Mouse (Mus musculus) limb, embryonic 13.5 days (tissue): ENCODE measurements around the gene Tcl1b2. TPM values are rescaled to one million over a fixed set of nuclear protein-coding genes. Genes with fewer than 3 reads are reported as not detected.
"Not testable (repeated sequence)": the region's sequence is repeated elsewhere in the genome, so short reads cannot be mapped to it uniquely, and the experiment has no call there.

Experiments used
- ATAC-seq: fragments of 200-750 bp; cut with Nextera tagmentation; 2 replicates; pipeline ENCODE4 v1.8.0; 2017; ENCODE audit warnings: low read depth, moderate number of reproducible peaks, moderate TSS enrichment; ENCODE audit not compliant: low FRiP score
- H3K27ac ChIP-seq: fragments of 300-500 bp; sonication (generic); 2 replicates; pipeline ENCODE4 v1.5.1; 2015; ENCODE audit warnings: inconsistent platforms, mild to moderate bottlenecking, moderate library complexity
- H3K27me3 ChIP-seq: fragments of 300-500 bp; sonication (generic); 2 replicates; pipeline ENCODE4 v1.6.1; 2015; ENCODE audit warnings: mild to moderate bottlenecking, inconsistent platforms
- H3K36me3 ChIP-seq: fragments of 300-500 bp; sonication (generic); 2 replicates; pipeline ENCODE4 v1.6.1; 2015; ENCODE audit warnings: inconsistent platforms, mild to moderate bottlenecking, moderate library complexity
- H3K4me1 ChIP-seq: fragments of 300-500 bp; sonication (generic); 2 replicates; pipeline ENCODE4 v1.6.1; 2015; ENCODE audit warnings: inconsistent platforms
- H3K4me2 ChIP-seq: fragments of 300-500 bp; sonication (generic); replicated peaks from 2 replicates; pipeline ENCODE4 v1.6.1; 2015; ENCODE audit warnings: inconsistent platforms, mild to moderate bottlenecking, moderate library complexity
- H3K4me3 ChIP-seq: fragments of 300-500 bp; sonication (generic); 2 replicates; pipeline ENCODE4 v1.5.1; 2015; ENCODE audit warnings: moderate library complexity, mild to moderate bottlenecking, inconsistent platforms
- H3K9ac ChIP-seq: fragments of 300-500 bp; sonication (generic); 2 replicates; pipeline ENCODE4 v1.6.1; 2015; ENCODE audit warnings: mild to moderate bottlenecking, inconsistent platforms
- H3K9me3 ChIP-seq: fragments of 300-500 bp; sonication (generic); 2 replicates; pipeline ENCODE4 v1.6.1; 2016; ENCODE audit warnings: inconsistent platforms
- WGBS: fragments of 180-500 bp; shearing (Covaris S2); methylation state at CpG from one replicate; pipeline ENCODE4 v1.1.7; 2015; 5-methylcytosine and 5-hydroxymethylcytosine counted together
- polyA plus RNA-seq: library from polyadenylated mRNA; unstranded; fragments of >200 nt; fragmentation: Nextera tagmentation; extraction: Ambion mirVana; gene quantifications from 2 replicates; pipeline ENCODE4 v1.2.1, GENCODE M21; 2015

Gene Tcl1b2
- polyA plus RNA-seq, 1 experiment from 2014 or later = not detected

DNA sequence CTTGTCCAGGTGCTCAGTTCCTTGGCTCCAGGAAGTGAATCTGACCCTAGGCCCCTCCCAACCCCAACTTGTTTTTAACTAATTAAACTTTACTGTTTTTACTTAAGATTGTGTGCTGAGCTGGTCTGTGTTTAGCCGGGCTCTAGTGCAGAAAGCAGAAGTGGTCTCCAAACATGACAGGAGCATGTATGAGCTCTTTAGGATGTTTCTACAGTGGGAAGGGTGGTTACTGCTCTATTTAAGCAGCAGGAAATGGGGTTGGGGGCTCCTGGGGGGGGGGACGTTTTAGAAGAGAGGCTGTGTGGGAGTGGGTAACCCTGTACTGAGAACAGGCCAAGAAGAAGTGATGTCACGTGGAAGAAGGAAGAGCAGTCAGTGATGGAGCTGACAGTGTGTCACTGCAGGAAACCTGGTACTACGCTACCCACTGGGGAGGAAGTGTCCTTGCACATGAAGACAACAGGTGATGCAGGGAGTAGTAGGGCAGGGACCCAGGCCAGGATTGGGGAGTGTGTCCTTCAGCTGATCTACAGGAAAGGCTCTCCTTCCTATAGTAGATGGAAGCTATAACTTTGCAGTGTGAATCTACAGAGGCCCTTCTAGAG is 35.3 kb downstream of the Tcl1b2 start:
- H3K4me1 ChIP-seq, H3K9me3 ChIP-seq, H3K9ac ChIP-seq, H3K27me3 ChIP-seq, ATAC-seq, H3K27ac ChIP-seq, H3K36me3 ChIP-seq, H3K4me3 ChIP-seq, H3K4me2 ChIP-seq: not testable (repeated sequence)
- WGBS = 61% methylated on average over 4 of the region's 4 CpGs

DNA sequence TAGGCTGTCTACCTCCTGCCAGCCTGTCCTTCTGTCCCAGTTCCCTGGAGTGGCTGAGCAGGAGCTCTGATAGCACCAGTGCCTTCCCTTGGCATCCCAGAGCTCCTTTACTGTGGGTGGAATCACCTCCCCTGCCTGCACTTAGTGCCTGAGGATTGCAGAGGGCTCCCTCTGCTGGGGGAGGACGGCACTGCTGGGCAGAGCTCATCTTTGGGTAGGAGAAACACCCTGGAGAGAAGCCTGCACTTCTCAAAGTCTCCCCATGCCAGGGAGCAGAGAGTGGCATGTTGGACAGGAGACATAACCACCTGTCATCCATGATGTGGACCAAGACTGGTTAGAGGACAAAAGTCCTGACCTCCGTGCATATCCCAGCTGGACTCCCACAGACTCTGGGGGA is 43.2 kb downstream of the Tcl1b2 start:
- not testable (repeated sequence) for H3K4me2 ChIP-seq, ATAC-seq, H3K9ac ChIP-seq, H3K27ac ChIP-seq, H3K4me1 ChIP-seq, H3K27me3 ChIP-seq, H3K9me3 ChIP-seq, H3K4me3 ChIP-seq, H3K36me3 ChIP-seq
- 46% methylated on average over 2 of the region's 2 CpGs for WGBS

DNA sequence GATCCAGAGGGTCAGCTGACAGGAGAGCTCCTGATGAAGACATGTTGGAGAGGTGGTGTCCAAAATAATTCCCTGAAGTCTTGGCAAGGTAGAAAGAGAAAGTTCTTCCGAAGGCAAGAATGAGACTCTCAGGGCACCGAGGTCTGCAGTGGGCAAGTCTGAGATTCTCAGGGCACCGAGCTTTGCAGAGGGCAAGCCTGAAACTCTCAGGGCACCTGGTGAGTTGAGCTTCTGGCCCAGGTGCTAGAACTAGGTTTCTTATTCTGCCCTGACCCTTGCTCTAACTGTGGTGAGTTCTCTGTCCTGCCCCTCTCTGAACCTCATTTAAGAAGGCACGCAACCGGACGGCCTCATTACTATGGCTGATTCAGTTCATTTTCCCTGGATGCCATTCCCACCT is 44.9 kb downstream of the Tcl1b2 start, which contains the start of gene Tcl1b3:
Gene Tcl1b3 (plus strand): TSS at position 301 of the 400 bp plus-strand sequence.
- not testable (repeated sequence) for H3K9ac ChIP-seq, H3K36me3 ChIP-seq, H3K4me1 ChIP-seq, H3K27ac ChIP-seq, H3K9me3 ChIP-seq, H3K4me3 ChIP-seq, H3K27me3 ChIP-seq, ATAC-seq, H3K4me2 ChIP-seq
- 90% methylated on average over 6 of the region's 6 CpGs for WGBS

DNA sequence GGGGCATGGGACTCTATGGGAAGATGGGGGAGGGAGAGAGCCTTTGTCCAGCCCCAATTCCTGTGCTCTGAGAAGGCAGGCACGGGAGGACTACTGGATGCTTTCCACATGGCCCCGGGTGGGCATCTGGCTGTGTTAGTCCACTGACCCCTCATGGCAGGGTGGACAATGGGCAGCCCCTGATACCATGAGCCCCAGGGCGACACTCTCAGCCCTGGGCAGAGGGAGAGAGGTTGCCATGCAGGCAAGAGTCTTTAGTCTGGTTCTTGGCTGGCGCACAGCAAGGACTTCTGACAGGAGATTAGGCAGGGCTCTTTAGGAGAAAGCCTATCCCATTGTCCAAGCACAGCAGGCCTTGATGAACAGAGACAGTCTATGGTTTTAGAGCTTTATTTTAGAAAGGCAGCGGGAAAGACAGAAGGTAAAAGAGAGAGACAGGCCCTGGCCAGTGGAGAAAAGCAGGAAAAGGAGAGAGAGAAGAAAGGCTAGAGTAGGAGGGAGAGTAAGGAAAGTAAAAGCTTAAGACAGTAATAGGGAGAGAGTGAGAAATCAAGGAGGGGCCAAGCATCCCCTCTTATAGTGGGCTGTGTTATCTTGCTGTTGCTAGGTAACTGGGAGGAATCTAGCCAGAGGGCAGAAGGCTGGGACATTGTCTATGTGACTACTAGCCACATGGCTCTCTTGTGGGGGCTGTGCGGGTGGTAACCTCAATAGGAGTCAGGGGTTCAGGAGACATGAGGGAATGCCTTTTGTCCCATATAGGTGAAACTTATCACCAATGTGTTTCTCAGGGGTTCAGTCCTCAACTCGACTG is 54.1 kb downstream of the Tcl1b2 start:
- not testable (repeated sequence) for ATAC-seq, H3K27me3 ChIP-seq, H3K9ac ChIP-seq, H3K4me2 ChIP-seq, H3K9me3 ChIP-seq, H3K4me3 ChIP-seq, H3K4me1 ChIP-seq, H3K27ac ChIP-seq, H3K36me3 ChIP-seq
- WGBS = 74% methylated on average over 7 of the region's 7 CpGs

DNA sequence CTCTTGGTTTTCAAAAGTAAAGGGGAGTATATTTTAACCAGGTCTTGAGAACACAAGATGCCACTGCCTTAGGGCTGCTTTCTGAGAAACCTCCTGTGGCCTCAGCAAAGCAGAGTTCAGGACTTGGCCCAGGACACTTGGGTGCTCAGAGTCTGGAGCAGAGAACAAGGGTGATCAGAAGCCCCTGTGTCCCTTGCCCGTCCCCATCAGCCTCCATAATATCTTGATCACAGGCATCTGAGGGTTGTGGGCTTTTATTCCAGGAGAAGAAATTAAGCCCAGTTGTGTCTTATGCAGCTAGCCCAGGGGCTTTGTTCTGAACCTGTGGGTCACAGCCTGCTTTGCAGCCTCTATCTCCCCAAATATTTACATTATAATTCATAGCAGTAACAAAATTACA is 55.8 kb downstream of the Tcl1b2 start, which contains the start of gene Tcl1b4:
Gene Tcl1b4 (plus strand): TSS at position 301 of the 400 bp plus-strand sequence.
- WGBS = 76% methylated on average over 1 of the region's 1 CpGs
- H3K9me3 ChIP-seq, ATAC-seq, H3K4me1 ChIP-seq, H3K4me2 ChIP-seq, H3K27ac ChIP-seq, H3K9ac ChIP-seq, H3K36me3 ChIP-seq, H3K4me3 ChIP-seq, H3K27me3 ChIP-seq: not testable (repeated sequence)

Other genes starting within 250 kb of the Tcl1b2 start
- 1.4 and 1.6 TPM in 2 replicates for gene Syne3, start 136.2 kb upstream of the Tcl1b2 start, polyA plus RNA-seq
- 146 and 148 TPM in 2 replicates for gene Glrx5, start 113.3 kb upstream of the Tcl1b2 start, polyA plus RNA-seq
- not detected in 2 replicates for gene Tcl1b1, start 13.7 kb downstream of the Tcl1b2 start, polyA plus RNA-seq
- gene Tcl1b5, start 30.3 kb downstream of the Tcl1b2 start, polyA plus RNA-seq = not detected in 2 replicates
- not detected in 2 replicates for gene Tcl1b3, start 45.0 kb downstream of the Tcl1b2 start, polyA plus RNA-seq
- gene Tcl1b4, start 55.9 kb downstream of the Tcl1b2 start, polyA plus RNA-seq = not detected in 2 replicates
- gene Tcl1, start 76.8 kb downstream of the Tcl1b2 start, polyA plus RNA-seq = 0.13 TPM in 1 of 2 replicates, not detected in the other
- 0.24 and 0.36 TPM in 2 replicates for gene Tunar, start 187.9 kb downstream of the Tcl1b2 start, polyA plus RNA-seq